Mouse (Mus musculus) limb, embryonic 15.5 days (tissue): ENCODE measurements around the gene Ccdc148. TPM values are rescaled to one million over a fixed set of nuclear protein-coding genes. Genes with fewer than 3 reads are reported as not detected.

Source experiments
- ATAC-seq: fragments of 200-750 bp; cut with Nextera tagmentation; 2 replicates; pipeline ENCODE4 v1.8.0; 2017; ENCODE audit warnings: low read depth, moderate TSS enrichment; ENCODE audit not compliant: insufficient number of reproducible peaks, low FRiP score, low TSS enrichment
- H3K27ac ChIP-seq: fragments of 300-500 bp; sonication (generic); 2 replicates; pipeline ENCODE4 v1.5.1; 2015; ENCODE audit warnings: moderate library complexity, mild to moderate bottlenecking, inconsistent platforms
- H3K27me3 ChIP-seq: fragments of 300-500 bp; sonication (generic); 2 replicates; pipeline ENCODE4 v1.6.1; 2015; ENCODE audit warnings: inconsistent platforms
- H3K36me3 ChIP-seq: fragments of 300-500 bp; sonication (generic); 2 replicates; pipeline ENCODE4 v1.6.1; 2015; ENCODE audit warnings: inconsistent platforms
- H3K4me1 ChIP-seq: fragments of 300-500 bp; sonication (generic); 2 replicates; pipeline ENCODE4 v1.6.1; 2015; ENCODE audit warnings: inconsistent platforms
- H3K4me2 ChIP-seq: fragments of 300-500 bp; sonication (generic); 2 replicates; pipeline ENCODE4 v1.6.1; 2015; ENCODE audit warnings: mild to moderate bottlenecking, inconsistent platforms
- H3K4me3 ChIP-seq: fragments of 300-500 bp; sonication (generic); 2 replicates; pipeline ENCODE4 v1.5.1; 2015; ENCODE audit warnings: mild to moderate bottlenecking, inconsistent platforms
- H3K9ac ChIP-seq: fragments of 300-500 bp; sonication (generic); 2 replicates; pipeline ENCODE4 v1.6.1; 2015; ENCODE audit warnings: inconsistent platforms
- H3K9me3 ChIP-seq: fragments of 300-500 bp; sonication (generic); 2 replicates; pipeline ENCODE4 v1.6.1; 2016; ENCODE audit warnings: inconsistent platforms
- whole genome bisulfite sequencing: fragments of 180-500 bp; shearing (Covaris S2); methylation state at CpG from one replicate; pipeline ENCODE4 v1.1.7; 2015; 5-methylcytosine and 5-hydroxymethylcytosine counted together
- polyA plus RNA-seq: library from polyadenylated mRNA; unstranded; fragments of >200 nt; fragmentation: Nextera tagmentation; extraction: Ambion mirVana; gene quantifications from 2 replicates; pipeline ENCODE4 v1.2.1, GENCODE M21; 2015

The Ccdc148 gene
- polyA plus RNA-seq, 1 experiment from 2014 or later, result 0.84 TPM

DNA sequence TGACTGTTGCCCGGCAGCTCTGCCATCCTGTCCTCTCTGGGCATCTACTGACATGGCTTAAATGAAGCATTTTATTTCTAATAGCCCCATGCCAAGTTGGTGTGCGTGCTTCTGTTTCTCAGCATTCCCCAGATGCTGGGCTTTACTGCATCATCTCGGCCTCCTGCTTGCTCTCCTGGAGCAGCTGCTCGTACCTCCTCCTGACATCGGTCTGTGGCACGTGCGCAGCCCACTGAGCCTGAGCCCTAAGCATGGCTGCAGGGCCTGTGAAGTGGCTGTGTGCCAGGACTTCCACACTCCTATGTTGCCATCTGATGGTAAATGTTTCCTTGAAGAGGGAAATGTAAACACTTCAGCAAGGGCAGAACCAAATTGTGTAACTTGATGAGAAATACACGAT is 31.0 kb upstream of the Ccdc148 start:
- Histone ChIP-seq H3K27me3 (no peaks in the 10 kb centered on the region), H3K36me3 (peaks cover 8% of the 10 kb centered on the region), H3K9me3 (no peaks in the 10 kb centered on the region), H3K4me3 (no peak overlapping the region), H3K4me1 (peaks cover 21% of the 10 kb centered on the region), H3K9ac (no peak overlapping the region), H3K27ac (no peak overlapping the region), H3K4me2 (no peak overlapping the region)
- ATAC-seq, result no peak
- WGBS, result 60% methylated on average over 8 of the region's 8 CpGs

DNA sequence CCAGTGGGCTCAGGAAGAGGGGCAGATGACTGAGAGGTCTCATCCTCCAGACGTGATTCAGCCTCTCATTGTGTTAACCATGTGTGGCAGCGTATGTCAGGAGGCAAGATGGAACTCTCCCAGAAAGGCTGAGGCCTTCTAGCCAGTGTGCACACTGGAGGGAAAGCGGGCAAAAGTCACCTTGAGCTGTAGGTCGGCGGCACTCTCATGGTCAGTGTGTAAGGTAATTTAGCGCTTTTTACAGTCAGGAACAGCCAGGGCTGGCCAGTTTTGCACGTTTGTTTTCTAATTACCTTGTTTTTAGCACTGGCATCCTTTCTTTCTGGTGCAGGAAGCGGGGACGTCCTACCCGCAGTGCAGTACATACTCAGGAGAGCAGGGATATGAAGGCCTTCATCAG is 29.7 kb upstream of the Ccdc148 start:
- Histone ChIP-seq H3K4me3 (no peak overlapping the region), H3K9me3 (no peaks in the 10 kb centered on the region), H3K4me2 (no peak overlapping the region), H3K4me1 (peaks cover 21% of the 10 kb centered on the region), H3K27ac (no peak overlapping the region), H3K9ac (no peak overlapping the region), H3K36me3 (peaks cover 8% of the 10 kb centered on the region), H3K27me3 (no peaks in the 10 kb centered on the region)
- 80% methylated on average over 10 of the region's 10 CpGs for WGBS
- no peak for ATAC-seq

DNA sequence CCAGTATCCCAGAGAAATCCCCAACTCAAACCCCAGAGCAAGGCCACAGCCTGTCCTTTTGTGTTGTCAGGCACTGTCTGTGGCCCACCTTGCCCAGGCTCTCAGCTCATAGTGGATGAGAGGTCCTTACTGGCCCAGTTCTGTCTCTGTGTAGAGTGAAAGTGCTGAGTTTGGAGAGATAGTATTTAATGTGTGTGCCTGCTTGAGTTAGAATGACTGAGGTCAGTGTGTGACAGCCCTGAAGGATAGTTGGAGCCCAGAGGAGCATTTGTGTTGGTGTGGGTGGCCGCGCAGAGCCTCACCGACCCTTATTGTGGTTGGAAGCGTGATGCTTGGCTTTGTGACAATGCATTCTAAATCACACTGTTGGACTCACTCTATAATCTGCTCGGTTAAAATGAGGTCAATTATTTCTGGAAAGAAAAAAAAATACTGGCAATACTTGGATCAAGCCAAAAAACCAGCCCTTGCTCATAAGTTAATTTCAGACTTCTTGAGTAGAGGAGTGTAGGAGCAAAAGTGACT is 29.2 kb upstream of the Ccdc148 start:
- no peak overlapping the region for H3K9ac ChIP-seq
- peaks cover 8% of the 10 kb centered on the region for H3K36me3 ChIP-seq
- ATAC-seq, result no peak
- 66% methylated on average over 5 of the region's 5 CpGs for WGBS
- H3K4me3 ChIP-seq, result no peak overlapping the region
- H3K9me3 ChIP-seq, result no peaks in the 10 kb centered on the region
- H3K4me1 ChIP-seq, result peaks cover 21% of the 10 kb centered on the region
- H3K27ac ChIP-seq, result no peak overlapping the region
- no peaks in the 10 kb centered on the region for H3K27me3 ChIP-seq
- no peak overlapping the region for H3K4me2 ChIP-seq

DNA sequence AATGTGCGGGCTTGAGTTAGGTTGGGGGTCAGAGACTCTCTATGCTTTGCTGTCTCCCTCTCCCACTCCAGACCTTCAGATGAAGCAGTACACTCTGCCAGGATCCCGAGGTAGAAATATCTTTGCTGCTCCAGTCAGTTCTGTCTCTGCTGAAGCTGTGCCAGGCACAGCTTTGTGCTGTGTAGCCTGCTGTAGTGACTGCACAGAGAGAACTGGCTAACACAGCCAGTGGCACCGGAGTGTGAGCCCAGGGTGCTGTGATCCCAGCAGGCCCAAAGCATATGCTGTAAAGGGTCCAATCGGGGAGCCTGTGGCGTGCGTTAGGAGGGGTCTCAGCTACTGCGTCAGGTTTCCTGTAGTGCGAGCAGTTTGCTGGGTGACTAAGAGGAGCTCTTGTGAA is 27.8 kb upstream of the Ccdc148 start:
- Histone ChIP-seq H3K4me3 (no peak overlapping the region), H3K9ac (no peak overlapping the region), H3K4me1 (peaks cover 21% of the 10 kb centered on the region), H3K27me3 (no peaks in the 10 kb centered on the region), H3K36me3 (peaks cover 8% of the 10 kb centered on the region), H3K4me2 (no peak overlapping the region), H3K9me3 (no peaks in the 10 kb centered on the region), H3K27ac (no peak overlapping the region)
- ATAC-seq, result no peak
- 79% methylated on average over 8 of the region's 8 CpGs for WGBS

DNA sequence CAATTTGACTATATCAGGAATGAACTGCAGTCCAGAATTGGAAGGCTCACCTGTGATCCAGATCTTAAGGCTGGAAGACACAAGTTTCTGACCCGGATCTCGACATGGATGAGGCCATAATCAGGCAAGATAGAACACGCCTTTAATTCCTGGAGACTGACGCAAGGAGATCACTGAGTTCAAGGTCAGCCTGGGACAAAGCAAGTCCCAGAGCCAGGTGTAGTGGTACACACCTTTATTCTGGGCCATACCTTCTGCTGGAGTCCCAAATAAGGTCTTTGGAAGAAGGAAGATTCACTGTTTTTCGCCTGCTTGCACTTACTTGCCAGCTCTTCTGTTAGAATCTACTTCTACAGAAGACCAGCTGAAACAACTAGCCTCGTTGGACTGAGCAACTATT is 26.5 kb upstream of the Ccdc148 start:
- Histone ChIP-seq H3K4me2 (no peak overlapping the region), H3K9ac (no peak overlapping the region), H3K27ac (no peak overlapping the region), H3K27me3 (no peaks in the 10 kb centered on the region), H3K36me3 (peaks cover 8% of the 10 kb centered on the region), H3K9me3 (no peaks in the 10 kb centered on the region), H3K4me1 (peaks cover 18% of the 10 kb centered on the region), H3K4me3 (no peak overlapping the region)
- ATAC-seq, result no peak
- WGBS, result 89% methylated on average over 6 of the region's 6 CpGs

DNA sequence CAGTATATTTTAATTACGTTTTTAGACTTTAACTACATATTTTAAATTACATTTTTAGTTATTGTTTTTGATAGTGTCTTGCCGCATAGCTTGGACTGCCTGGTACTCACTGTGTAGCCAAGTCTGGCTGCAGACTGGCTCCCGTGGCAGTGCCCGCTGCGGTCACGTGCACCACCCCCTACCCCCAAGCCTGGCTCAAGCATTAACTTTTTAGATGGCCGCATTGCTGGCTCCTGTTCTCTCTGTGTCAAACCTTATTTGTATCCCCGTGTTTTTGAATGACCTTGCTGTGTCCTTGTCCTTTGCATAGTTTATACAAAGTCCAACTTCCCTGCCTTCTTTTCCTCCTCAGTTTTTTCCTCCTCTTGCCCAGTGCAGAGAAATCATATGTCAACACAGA is 25.6 kb upstream of the Ccdc148 start:
- WGBS, result 95% methylated on average over 8 of the region's 8 CpGs
- ATAC-seq, result no peak
- no peak overlapping the region for H3K9ac ChIP-seq
- H3K36me3 ChIP-seq, result peaks cover 8% of the 10 kb centered on the region
- no peak overlapping the region for H3K4me2 ChIP-seq
- no peaks in the 10 kb centered on the region for H3K9me3 ChIP-seq
- H3K4me1 ChIP-seq, result peaks cover 12% of the 10 kb centered on the region
- H3K27me3 ChIP-seq, result no peaks in the 10 kb centered on the region
- H3K27ac ChIP-seq, result no peak overlapping the region
- no peak overlapping the region for H3K4me3 ChIP-seq

DNA sequence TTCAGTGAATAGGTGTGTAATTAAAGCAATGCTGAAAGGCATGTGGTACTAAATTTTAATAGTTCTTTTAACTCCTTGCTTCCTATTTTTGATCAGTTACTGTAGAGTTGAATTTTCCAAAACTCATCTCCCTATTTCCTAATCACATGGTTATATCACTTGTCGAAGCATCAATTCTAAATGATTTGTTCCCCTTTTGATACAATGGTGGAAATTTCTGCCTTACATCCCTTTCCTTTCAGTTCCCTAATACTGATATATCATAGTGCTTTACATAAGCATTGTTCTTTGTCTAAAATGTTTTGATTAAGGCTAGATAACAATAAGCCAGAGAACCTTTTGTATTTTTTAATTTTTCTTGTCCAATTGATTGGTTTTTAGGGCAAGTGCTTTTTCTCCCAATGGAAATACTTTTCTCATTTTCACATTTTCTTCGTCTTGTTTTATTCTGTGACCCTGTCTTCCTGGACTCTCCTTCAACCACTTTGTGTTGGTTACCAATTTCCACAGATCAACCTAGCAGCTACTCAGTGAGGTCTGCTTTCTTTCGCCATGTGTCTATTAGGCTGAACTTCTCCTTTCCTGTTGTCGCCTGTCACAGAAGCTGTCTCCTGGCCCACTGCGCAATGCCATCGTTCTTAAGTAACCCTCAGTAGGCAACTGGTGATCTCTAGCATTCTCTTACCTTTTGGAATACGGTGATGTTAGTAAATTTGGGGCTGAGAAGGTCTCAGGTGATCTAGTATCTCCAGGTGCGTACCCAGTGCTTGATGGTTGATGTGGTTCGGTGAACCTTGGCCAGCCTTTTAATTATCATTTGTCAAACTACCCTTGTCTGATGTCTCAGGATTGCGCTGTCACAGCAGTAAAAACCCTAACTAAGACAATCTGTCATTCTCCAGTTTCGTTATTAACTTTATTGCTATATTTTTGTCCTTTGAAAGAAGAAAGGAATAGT is 23.9 kb upstream of the Ccdc148 start:
- H3K27me3 ChIP-seq, result no peaks in the 10 kb centered on the region
- 0 out of 2 replicates have a peak, but pooled peaks cover 6% of the 10 kb centered on the region for H3K4me1 ChIP-seq
- H3K9ac ChIP-seq, result no peak overlapping the region
- H3K4me3 ChIP-seq, result no peak overlapping the region
- H3K4me2 ChIP-seq, result no peak overlapping the region
- 89% methylated on average over 11 of the region's 11 CpGs for WGBS
- no peaks in the 10 kb centered on the region for H3K9me3 ChIP-seq
- H3K36me3 ChIP-seq, result peaks cover 8% of the 10 kb centered on the region
- no peak overlapping the region for H3K27ac ChIP-seq
- ATAC-seq, result no peak

DNA sequence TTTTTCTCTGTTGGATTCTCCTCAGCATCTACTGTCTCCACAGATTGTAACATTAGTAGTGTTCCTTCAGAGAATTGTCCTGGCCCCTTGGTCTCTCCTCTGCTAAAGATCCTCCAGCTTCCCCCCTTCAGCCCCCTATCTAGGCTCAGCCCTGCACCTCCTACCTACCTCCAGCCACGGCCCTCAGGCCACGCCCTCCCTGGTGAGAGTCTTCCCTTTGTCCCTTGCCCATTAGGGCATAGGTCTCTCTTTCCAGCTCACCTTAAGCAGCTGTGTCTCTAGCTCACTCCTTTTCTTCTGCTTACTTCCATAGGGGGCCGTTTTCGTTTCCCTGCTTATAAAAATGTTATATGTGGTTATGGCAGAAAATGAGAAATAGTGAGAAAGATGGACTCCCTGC is 23.1 kb upstream of the Ccdc148 start:
- no peaks in the 10 kb centered on the region for H3K9me3 ChIP-seq
- H3K27me3 ChIP-seq, result no peaks in the 10 kb centered on the region
- H3K4me2 ChIP-seq, result no peak overlapping the region
- 61% methylated on average over 4 of the region's 4 CpGs for WGBS
- H3K4me1 ChIP-seq, result 0 out of 2 replicates have a peak, but pooled peaks cover 6% of the 10 kb centered on the region
- H3K36me3 ChIP-seq, result peaks cover 8% of the 10 kb centered on the region
- no peak overlapping the region for H3K4me3 ChIP-seq
- ATAC-seq, result no peak
- H3K27ac ChIP-seq, result no peak overlapping the region
- H3K9ac ChIP-seq, result no peak overlapping the region

DNA sequence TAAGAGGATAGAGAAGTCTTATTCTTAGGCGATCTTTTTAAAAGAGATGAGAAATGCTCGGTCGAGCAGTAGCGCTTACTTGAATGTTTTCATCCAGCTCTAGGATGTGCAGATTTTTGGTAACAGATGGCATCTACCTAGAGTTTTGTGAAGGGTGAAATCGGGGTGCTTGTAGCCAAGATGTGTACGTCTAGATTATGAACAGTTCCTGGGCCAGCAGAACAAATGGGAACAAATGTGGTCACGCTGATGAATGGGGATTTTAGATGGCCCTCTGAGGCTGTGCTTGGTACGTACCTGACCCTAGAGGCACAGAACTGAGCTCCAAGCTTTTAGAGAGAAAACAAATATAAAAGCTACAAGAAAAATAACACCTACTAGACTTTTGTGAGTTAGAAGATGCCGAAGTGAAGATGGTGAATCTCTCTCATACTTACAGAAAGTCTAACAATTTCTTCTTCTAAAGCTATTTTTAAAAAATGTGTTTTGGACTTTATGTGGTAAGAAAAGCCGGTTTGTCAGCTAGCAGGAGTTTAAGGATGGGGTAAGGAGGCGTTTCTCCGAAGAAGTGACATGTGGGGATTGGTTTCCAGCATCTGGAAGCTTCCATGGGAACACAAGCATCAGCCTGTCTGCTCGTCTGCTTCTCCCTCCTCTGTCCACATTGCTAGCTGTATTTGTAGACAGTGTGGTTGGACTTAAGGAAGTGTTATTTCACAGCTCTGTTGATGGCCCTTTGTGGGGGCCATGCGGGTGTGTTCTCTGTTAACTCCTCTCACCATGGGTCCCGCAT is 21.0 kb upstream of the Ccdc148 start:
- WGBS, result 75% methylated on average over 15 of the region's 15 CpGs
- Histone ChIP-seq H3K9me3 (no peaks in the 10 kb centered on the region), H3K4me2 (no peak overlapping the region), H3K27ac (no peak overlapping the region), H3K9ac (no peak overlapping the region), H3K4me1 (0 out of 2 replicates have a peak, but pooled peaks cover 6% of the 10 kb centered on the region), H3K4me3 (no peak overlapping the region), H3K27me3 (no peaks in the 10 kb centered on the region), H3K36me3 (no peaks in the 10 kb centered on the region)
- ATAC-seq, result no peak

DNA sequence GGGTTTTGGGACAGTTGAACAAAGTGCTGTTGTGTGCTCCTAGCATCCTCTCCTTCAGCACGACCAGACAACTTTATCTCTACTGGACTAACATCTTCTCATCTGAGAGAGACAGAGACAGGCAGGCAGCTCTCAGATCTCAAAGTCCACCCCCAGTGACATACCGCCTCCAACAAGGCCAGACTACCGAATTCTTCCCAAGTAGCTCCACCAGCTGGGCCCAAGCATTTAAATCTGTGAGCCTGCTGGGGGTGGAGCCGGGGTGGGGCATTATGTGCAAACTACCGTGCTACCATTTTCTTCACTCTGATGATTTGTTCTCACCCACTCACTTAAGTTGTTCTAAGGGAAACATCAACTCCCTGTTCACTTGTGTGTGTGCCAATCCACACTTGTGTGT is 19.0 kb upstream of the Ccdc148 start:
- H3K36me3 ChIP-seq, result no peaks in the 10 kb centered on the region
- H3K27me3 ChIP-seq, result no peaks in the 10 kb centered on the region
- no peak for ATAC-seq
- H3K27ac ChIP-seq, result no peak overlapping the region
- no peak overlapping the region for H3K4me2 ChIP-seq
- 64% methylated on average over 5 of the region's 5 CpGs for WGBS
- H3K9me3 ChIP-seq, result no peaks in the 10 kb centered on the region
- no peak overlapping the region for H3K4me3 ChIP-seq
- 0 out of 2 replicates have a peak, but pooled peaks cover 6% of the 10 kb centered on the region for H3K4me1 ChIP-seq
- no peak overlapping the region for H3K9ac ChIP-seq

DNA sequence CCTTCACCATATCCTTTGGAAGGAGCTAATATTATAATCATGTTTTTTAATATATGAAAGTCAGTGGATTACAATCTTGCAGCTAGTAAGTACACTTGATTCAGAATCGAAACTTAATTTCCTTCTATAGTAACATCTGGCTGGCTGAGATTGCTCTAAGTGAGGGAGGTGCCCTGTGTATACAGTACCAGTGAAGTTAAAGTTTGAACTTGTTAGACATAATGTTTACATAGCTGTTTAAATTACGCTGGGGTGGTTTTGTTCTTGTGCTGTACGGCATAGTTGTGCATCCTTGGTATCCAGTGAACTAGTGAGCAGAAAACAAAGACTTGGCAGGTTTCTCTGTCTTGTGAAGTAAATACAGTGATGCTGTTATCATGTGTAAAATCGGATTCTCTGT is 18.5 kb upstream of the Ccdc148 start:
- Histone ChIP-seq H3K9me3 (no peaks in the 10 kb centered on the region), H3K4me3 (no peak overlapping the region), H3K27ac (no peak overlapping the region), H3K4me2 (no peak overlapping the region), H3K9ac (no peak overlapping the region), H3K36me3 (no peaks in the 10 kb centered on the region), H3K4me1 (0 out of 2 replicates have a peak, but pooled peaks cover 6% of the 10 kb centered on the region), H3K27me3 (no peaks in the 10 kb centered on the region)
- 61% methylated on average over 4 of the region's 4 CpGs for WGBS
- ATAC-seq, result no peak

DNA sequence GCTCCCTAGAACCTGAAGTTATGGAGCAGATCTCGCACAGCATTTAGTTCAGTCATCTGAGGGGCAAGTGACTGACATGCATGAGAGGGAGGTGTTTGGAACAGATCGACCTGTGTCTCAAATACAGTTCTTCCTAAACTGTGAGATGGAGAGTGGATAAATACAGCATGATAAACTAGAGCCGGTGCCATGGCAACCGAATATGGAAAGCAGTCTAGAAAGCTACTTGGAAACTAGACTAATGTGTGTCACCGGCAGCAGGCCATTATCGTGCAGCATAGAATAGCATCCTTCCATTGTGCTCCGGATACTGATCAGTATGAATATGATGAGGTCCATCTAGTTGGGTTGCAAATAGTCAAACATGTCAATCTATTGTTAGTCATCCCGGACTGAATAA is 17.7 kb upstream of the Ccdc148 start:
- WGBS, result 91% methylated on average over 8 of the region's 8 CpGs
- Histone ChIP-seq H3K9me3 (no peaks in the 10 kb centered on the region), H3K36me3 (no peaks in the 10 kb centered on the region), H3K27ac (no peak overlapping the region), H3K4me2 (no peak overlapping the region), H3K9ac (no peak overlapping the region), H3K4me1 (0 out of 2 replicates have a peak, but pooled peaks cover 6% of the 10 kb centered on the region), H3K4me3 (no peak overlapping the region), H3K27me3 (no peaks in the 10 kb centered on the region)
- no peak for ATAC-seq
